Mouse (Mus musculus) brain, embryonic 14.5 days (tissue): ENCODE measurements around the gene Idh3a.

ENCODE experiments used
- CTCF ChIP-seq: fragments of 200-500 bp; IDR thresholded peaks from 2 replicates; pipeline ENCODE4 v1.5.1; 2012; ENCODE audit warnings: inconsistent platforms, mild to moderate bottlenecking, moderate library complexity, borderline replicate concordance; ENCODE audit not compliant: insufficient read depth, insufficient read length; ENCODE audit errors: extremely low read depth
- POLR2A ChIP-seq: fragments of 200-500 bp; IDR thresholded peaks from 2 replicates; pipeline ENCODE4 v1.6.1; 2012; ENCODE audit warnings: mild to moderate bottlenecking, inconsistent platforms, borderline replicate concordance; ENCODE audit not compliant: poor library complexity, insufficient read depth, insufficient read length, severe bottlenecking; ENCODE audit errors: extremely low read depth

DNA sequence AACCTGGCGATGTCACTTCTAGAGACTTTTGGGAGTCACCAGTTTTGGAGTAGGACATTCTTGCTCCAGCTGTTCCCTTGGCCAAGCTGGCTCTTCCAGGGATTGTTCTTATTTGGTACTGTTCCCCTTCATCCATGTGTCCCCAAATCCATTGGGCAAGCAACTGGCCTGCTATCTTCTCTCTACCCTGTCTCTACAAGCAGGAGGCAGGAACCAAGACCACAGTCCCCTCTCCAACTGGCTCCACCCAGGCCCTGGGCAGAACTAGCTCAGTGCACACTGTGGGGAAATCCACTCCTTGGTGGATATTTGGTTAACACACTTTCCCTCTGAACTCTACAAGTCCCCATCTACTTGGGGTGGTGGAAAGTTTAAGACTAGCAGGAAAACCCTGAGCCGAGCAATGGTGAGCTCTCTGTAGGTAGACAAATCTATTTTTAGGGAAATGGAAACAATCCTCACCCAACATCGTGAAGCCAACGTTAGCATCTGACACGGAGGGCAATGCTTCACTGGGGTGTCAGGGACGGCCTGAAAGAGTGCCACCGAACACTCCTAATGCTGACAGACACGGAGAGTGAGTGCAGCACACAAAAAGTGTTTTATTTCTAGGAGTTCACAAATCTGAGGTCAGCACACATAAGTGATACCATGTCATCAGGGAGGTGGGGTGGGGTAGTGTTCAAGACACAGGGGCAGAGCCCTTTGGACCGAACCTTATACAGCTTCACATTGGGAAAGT, 41.8 kb upstream of the Idh3a start:
- TF ChIP-seq CTCF: no peak
- no peak for TF ChIP-seq POLR2A
